Mouse (Mus musculus) adrenal gland, postnatal 36 days (tissue): ENCODE results near the gene G6pc2. TPM values are rescaled to one million over a fixed set of nuclear protein-coding genes. Genes with fewer than 3 reads are reported as not detected.
A peak's percentile ranks its signal among the peaks of the same experiment; 100 is the strongest.

Experiments used
- DNase-seq, 2 experiments: peaks; one replicate each; pipeline ENCODE4 v3.0.0; 2021; ENCODE audit warnings: mixed read lengths in 1 of 2
- total RNA-seq, 2 experiments: library from RNA; stranded (reverse); gene quantifications; 2 replicates each; pipeline ENCODE4 v1.2.3; 2021

Gene G6pc2
- total RNA-seq, 2 experiments from 2014 or later, result not detected

DNA sequence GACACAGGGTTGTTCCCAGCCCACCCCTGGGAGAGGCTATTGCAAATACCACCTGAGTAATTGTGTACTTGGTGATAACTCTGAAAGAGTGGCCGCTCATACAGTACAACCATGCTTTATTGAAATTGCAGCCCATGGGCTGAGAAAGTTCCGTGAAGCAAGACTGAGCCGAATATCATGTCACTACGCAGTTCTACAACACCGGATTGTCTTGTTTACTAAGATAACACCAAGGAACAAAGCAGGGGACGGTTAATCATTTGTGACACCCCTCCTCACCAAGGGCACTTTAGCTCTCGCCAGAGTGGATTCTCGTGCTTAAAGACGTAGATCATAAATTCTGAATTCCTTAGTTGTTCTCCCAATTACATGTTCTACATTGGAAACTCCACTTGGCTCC is 28.4 kb downstream of the G6pc2 start:
- DNase-seq, result no peak

GRCm38 (mm10) chr2:69244924-69245323 is 34.1 kb downstream of the G6pc2 start:
- no peak for DNase-seq

- DNase-seq, result no peak
These were observed 36.2 kb downstream of the G6pc2 start for GRCm38 (mm10) chr2:69247081-69247480.

GRCm38 (mm10) chr2:69248221-69248755 is 37.4 kb downstream of the G6pc2 start:
- no peak for DNase-seq

DNA sequence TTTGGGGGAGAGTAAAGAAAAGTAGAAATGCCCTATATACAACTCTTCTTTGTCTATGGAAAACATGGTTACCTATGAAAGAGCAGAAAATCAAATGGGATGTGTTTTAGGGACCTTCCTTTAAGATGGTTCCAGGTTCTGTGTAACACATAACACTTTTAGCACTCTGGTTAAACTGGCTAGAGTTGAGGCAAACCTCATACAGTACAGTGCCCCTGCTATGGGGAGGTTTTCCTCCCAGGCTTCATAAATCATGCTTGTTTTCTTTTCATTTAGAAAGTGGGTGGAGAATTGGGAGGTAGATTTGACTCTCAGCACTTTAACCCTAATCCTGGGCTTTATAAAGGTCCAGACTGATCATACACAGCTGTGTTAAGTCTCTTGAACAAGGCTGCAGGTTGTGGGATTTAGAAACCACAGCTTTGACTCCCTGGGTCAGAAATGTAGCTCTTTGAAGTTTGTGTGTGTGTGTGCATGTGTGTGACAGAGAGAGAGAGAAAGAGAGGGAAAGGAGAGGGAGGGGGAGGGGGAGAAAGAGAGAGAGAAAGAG is 53.3 kb downstream of the G6pc2 start:
- DNase-seq, result no peak

- peak in 1 of 2 experiments; percentile 11 for DNase-seq
These were observed 65.0 kb downstream of the G6pc2 start for GRCm38 (mm10) chr2:69275875-69276274.

Other genes starting within 250 kb of the G6pc2 start
- gene Nostrin, start 75.3 kb upstream of the G6pc2 start, total RNA-seq, result 10 to 100 TPM in 1 of 2 experiments, 1 to 10 TPM in 1; 7.3 to 11.9 TPM
- gene Spc25, start 4.9 kb upstream of the G6pc2 start, total RNA-seq, result 1 to 10 TPM; 3.7 to 4.1 TPM
- under 1 TPM in 1 of 2 experiments, not detected in 1; 0.26 TPM for gene Abcb11, start 131.5 kb downstream of the G6pc2 start, total RNA-seq
- 1 to 10 TPM in 1 of 2 experiments, under 1 TPM in 1; 0.73 to 1.9 TPM for gene Dhrs9, start 169.4 kb downstream of the G6pc2 start, total RNA-seq